Mouse (Mus musculus): ENCODE results near the gene Ppp2r3a. TPM values are rescaled to one million over a fixed set of nuclear protein-coding genes. Genes with fewer than 3 reads are reported as not detected.

The Ppp2r3a gene
- total RNA-seq, 2 experiments from 2014 or later = 19.4 to 20.9 TPM

- TF ChIP-seq CTCF (IDR thresholded peaks at IDR 0.05) = peak; percentile 22
- no peak overlapping the region for H3K4me3 ChIP-seq
- no peak for DNase-seq (ENCODE audit: extremely low spot score in 1 of 2, low spot score in 2 of 2)
- H3K27ac ChIP-seq = no peak overlapping the region
- intact Hi-C loops (cut with DNase I) = no loop called here
Observed at GRCm38 (mm10) chr9:101204059-101204458, 47.5 kb downstream of the Ppp2r3a start.

- Histone ChIP-seq H3K27ac (no peak overlapping the region), H3K4me3 (no peak overlapping the region)
- no peak for TF ChIP-seq CTCF (IDR thresholded peaks at IDR 0.05)
- no peak for DNase-seq (ENCODE audit: extremely low spot score in 1 of 2, low spot score in 2 of 2)
- intact Hi-C loops (cut with DNase I) = no loop called here
Observed at GRCm38 (mm10) chr9:101200627-101201026, 51.0 kb downstream of the Ppp2r3a start.

GRCm38 (mm10) chr9:101198804-101199203 is 52.8 kb downstream of the Ppp2r3a start:
- no peak for DNase-seq (ENCODE audit: extremely low spot score in 1 of 2, low spot score in 2 of 2)
- Histone ChIP-seq H3K27ac (no peak overlapping the region), H3K4me3 (no peak overlapping the region)
- intact Hi-C loops (cut with DNase I) = no loop called here
- TF ChIP-seq CTCF (IDR thresholded peaks at IDR 0.05) = no peak

GRCm38 (mm10) chr9:101198261-101198660 is 53.3 kb downstream of the Ppp2r3a start:
- intact Hi-C loops (cut with DNase I) = no loop called here
- DNase-seq (ENCODE audit: extremely low spot score in 1 of 2, low spot score in 2 of 2) = no peak
- no peak for TF ChIP-seq CTCF (IDR thresholded peaks at IDR 0.05)
- H3K4me3 ChIP-seq = no peak overlapping the region
- no peak overlapping the region for H3K27ac ChIP-seq

GRCm38 (mm10) chr9:101181962-101182701 is 69.5 kb downstream of the Ppp2r3a start:
- intact Hi-C loops (cut with DNase I) = loop anchor here (2.0 to 10.0 kb wide), 6 partner anchors 70 to 1365 kb away; partner anchors contain the start of genes Ephb1 and Ppp2r3a
- no peak overlapping the region for H3K4me3 ChIP-seq
- H3K27ac ChIP-seq = no peak overlapping the region
- TF ChIP-seq CTCF (IDR thresholded peaks at IDR 0.05) = peak; percentile 86
- peak; percentile 83 to 85 for DNase-seq (ENCODE audit: extremely low spot score in 1 of 2, low spot score in 2 of 2)

- Histone ChIP-seq H3K27ac (no peak overlapping the region), H3K4me3 (no peak overlapping the region)
- no peak for TF ChIP-seq CTCF (IDR thresholded peaks at IDR 0.05)
- DNase-seq (ENCODE audit: extremely low spot score in 1 of 2, low spot score in 2 of 2) = no peak
- intact Hi-C loops (cut with DNase I) = loop anchor here (2.0 to 10.0 kb wide), 5 partner anchors 71 to 1366 kb away; partner anchors contain the start of genes Ephb1 and Ppp2r3a
Observed at GRCm38 (mm10) chr9:101181291-101181690, 70.3 kb downstream of the Ppp2r3a start.

- DNase-seq (ENCODE audit: extremely low spot score in 1 of 2, low spot score in 2 of 2) = peak in 1 of 2 experiments; percentile 31
- TF ChIP-seq CTCF (IDR thresholded peaks at IDR 0.05) = no peak
- H3K4me3 ChIP-seq = no peak overlapping the region
- intact Hi-C loops (cut with DNase I) = loop anchor here (2.0 to 10.0 kb wide), 5 partner anchors 72 to 1367 kb away; partner anchors contain the start of genes Ephb1 and Ppp2r3a
- peak overlapping the region; percentile 28; the same call in 1 of the 2 replicates for H3K27ac ChIP-seq
Observed at GRCm38 (mm10) chr9:101180234-101180633, 71.4 kb downstream of the Ppp2r3a start.

GRCm38 (mm10) chr9:101160627-101161026 is 91.0 kb downstream of the Ppp2r3a start:
- DNase-seq (ENCODE audit: extremely low spot score in 1 of 2, low spot score in 2 of 2) = no peak
- no peak overlapping the region; the same call in 1 of the 2 replicates for H3K27ac ChIP-seq
- TF ChIP-seq CTCF (IDR thresholded peaks at IDR 0.05) = no peak
- no peak overlapping the region for H3K4me3 ChIP-seq
- intact Hi-C loops (cut with DNase I) = no loop called here

- peak; percentile 33 to 60 for DNase-seq (ENCODE audit: extremely low spot score in 1 of 2, low spot score in 2 of 2)
- intact Hi-C loops (cut with DNase I) = no loop called here
- TF ChIP-seq CTCF (IDR thresholded peaks at IDR 0.05) = no peak
Observed at GRCm38 (mm10) chr9:101160092-101160491, 91.5 kb downstream of the Ppp2r3a start.

GRCm38 (mm10) chr9:101159431-101159830 is 92.2 kb downstream of the Ppp2r3a start:
- peak overlapping the region; percentile 76 for H3K27ac ChIP-seq
- no peak for DNase-seq (ENCODE audit: extremely low spot score in 1 of 2, low spot score in 2 of 2)
- H3K4me3 ChIP-seq = no peak overlapping the region
- peak; percentile 84 for TF ChIP-seq CTCF (IDR thresholded peaks at IDR 0.05)
- intact Hi-C loops (cut with DNase I) = loop anchor here (5.0 to 10.0 kb wide), 4 partner anchors 87 to 707 kb away; partner anchors contain the start of genes Msl2 and Pccb

More at GRCm38 (mm10) chr9:101160092-101160491, 91.5 kb downstream of the Ppp2r3a start:
- no peak overlapping the region for H3K4me3 ChIP-seq
- H3K27ac ChIP-seq = peak overlapping the region; percentile 76

- intact Hi-C loops (cut with DNase I) = loop anchor here (10.0 kb wide), 1 partner anchor 628 kb away; no protein-coding TSS in a partner anchor
Observed at GRCm38 (mm10) chr9:101152872-101153271, 98.7 kb downstream of the Ppp2r3a start.

GRCm38 (mm10) chr9:101143635-101144034 is 108.0 kb downstream of the Ppp2r3a start:
- H3K27ac ChIP-seq = no peak overlapping the region
- no peak for DNase-seq (ENCODE audit: extremely low spot score in 1 of 2, low spot score in 2 of 2)
- intact Hi-C loops (cut with DNase I) = no loop called here
- TF ChIP-seq CTCF (IDR thresholded peaks at IDR 0.05) = no peak
- H3K4me3 ChIP-seq = no peak overlapping the region

More at GRCm38 (mm10) chr9:101152872-101153271, 98.7 kb downstream of the Ppp2r3a start:
- Histone ChIP-seq H3K27ac (no peak overlapping the region), H3K4me3 (no peak overlapping the region)
- TF ChIP-seq CTCF (IDR thresholded peaks at IDR 0.05) = peak; percentile 15
- DNase-seq (ENCODE audit: extremely low spot score in 1 of 2, low spot score in 2 of 2) = no peak
